Comparison of ENCODE assay signal across 8 mouse cellular contexts in the genomic region with DNA sequence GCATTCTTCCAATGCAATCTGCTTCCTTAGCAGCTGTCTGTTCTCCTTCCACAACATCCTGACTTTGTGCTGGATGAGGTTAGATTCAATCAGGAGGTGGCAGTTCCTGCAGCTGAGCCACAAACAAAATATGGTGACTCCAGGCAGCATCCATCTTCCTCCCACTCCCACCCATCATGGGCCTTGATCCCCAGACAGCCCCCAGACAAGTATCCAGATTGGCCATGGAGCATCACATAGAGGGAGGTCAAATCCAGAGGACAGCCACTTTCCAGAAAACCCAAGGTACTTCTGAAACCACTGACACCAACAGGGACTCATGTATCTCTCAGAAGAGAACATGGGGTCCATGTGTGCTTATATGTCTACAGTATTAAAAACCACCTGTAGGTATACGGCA. TPM values are rescaled to one million over a fixed set of nuclear protein-coding genes. Genes with fewer than 3 reads are reported as not detected.
A peak's percentile ranks its signal among the peaks of the same experiment; 100 is the strongest.
DNase-seq lines count a peak whose midpoint lies in the region.
"Not testable (repeated sequence)": the region's sequence is repeated elsewhere in the genome, so short reads cannot be mapped to it uniquely, and the experiment has no call there.
"Had no signal": no experiment of that assay in that cellular context is flagged by ENCODE, and none has a peak within 500 bp of the region (broad histone marks: within the 10 kb centered on the region; RNA-seq: fewer than 3 reads in every experiment).

No protein-coding gene starts in this region.

- intact Hi-C loops in gastrocnemius, postnatal 14 days (cut with DNase I; ENCODE audit: low total_unique reads), result not testable (repeated sequence)

- DNase-seq in cerebellum, adult 8-10 months, result peak; percentile 2
- DNase-seq in gastrocnemius, postnatal 14 days, result peak; percentile 17
- DNase-seq in kidney, adult 11 months, result peak; percentile 3
- peak; percentile 5 to 23 for DNase-seq in layer of hippocampus, postnatal 10 days (ENCODE audit: low spot score in 2 of 2)
- peak; percentile 0 for DNase-seq in lung, postnatal 25 days (ENCODE audit: low spot score)
- DNase-seq in right cerebral cortex, postnatal 4 days, result peak; percentile 2
- peak; percentile 5 to 9 for DNase-seq in thymus, postnatal 36 days

RNA-seq across cellular contexts. Expression of gene Gm4181, which starts 3.0 kb away (rescaled TPM):
- not detected for total RNA-seq in gastrocnemius, postnatal 14 days (2021)
- not detected for total RNA-seq in layer of hippocampus, postnatal 10 days (2021)
- total RNA-seq: hematopoietic stem cell, adult 5-6 weeks had no signal

RNA-seq across cellular contexts. Expression of gene Gm17078, which starts 21.3 kb away (rescaled TPM):
- not detected for total RNA-seq in gastrocnemius, postnatal 14 days (2021)
- not detected for total RNA-seq in layer of hippocampus, postnatal 10 days (2021)
- total RNA-seq: hematopoietic stem cell, adult 5-6 weeks had no signal

RNA-seq across cellular contexts. Expression of gene Gm17174, which starts 40.5 kb away (rescaled TPM):
- total RNA-seq in gastrocnemius, postnatal 14 days (2021), result not detected
- not detected for total RNA-seq in layer of hippocampus, postnatal 10 days (2021)
- total RNA-seq: hematopoietic stem cell, adult 5-6 weeks had no signal

RNA-seq across cellular contexts. Expression of gene Gm17175, which starts 58.6 kb away (rescaled TPM):
- not detected for total RNA-seq in gastrocnemius, postnatal 14 days (2021)
- total RNA-seq in layer of hippocampus, postnatal 10 days (2021), result not detected
- total RNA-seq: hematopoietic stem cell, adult 5-6 weeks had no signal

Comparison
In these comparisons a context has a peak if more than half of its experiments do, and no peak if none do; other contexts are left out.
1. Peak in every context shown above with its lines: DNase-seq.